Mouse (Mus musculus): ENCODE results near the gene A730071L15Rik. TPM values are rescaled to one million over a fixed set of nuclear protein-coding genes. Genes with fewer than 3 reads are reported as not detected.

A730071L15Rik gene
- total RNA-seq, 1 experiment from 2014 or later: 0.39 TPM

Other genes with a start within 250 kb of the A730071L15Rik start
- 3.1 and 4.0 TPM in 2 replicates for gene Gck, start 249.9 kb upstream of the A730071L15Rik start, total RNA-seq (2021)
- gene Ykt6, start 244.3 kb upstream of the A730071L15Rik start, total RNA-seq (2021): 75.5 and 86.3 TPM in 2 replicates
- 10.0 and 13.6 TPM in 2 replicates for gene Camk2b, start 133.7 kb upstream of the A730071L15Rik start, total RNA-seq (2021)
- 59.0 and 63.1 TPM in 2 replicates for gene Nudcd3, start 386 bp downstream of the A730071L15Rik start, total RNA-seq (2021)
- gene Npc1l1, start 30.1 kb downstream of the A730071L15Rik start, total RNA-seq (2021): not detected in 2 replicates
- 52.5 and 57.3 TPM in 2 replicates for gene Ddx56, start 67.7 kb downstream of the A730071L15Rik start, total RNA-seq (2021)
- 93.1 and 105 TPM in 2 replicates for gene Tmed4, start 74.8 kb downstream of the A730071L15Rik start, total RNA-seq (2021)
- gene Ogdh, start 91.6 kb downstream of the A730071L15Rik start, total RNA-seq (2021): 547 and 550 TPM in 2 replicates
- 61.5 and 63.4 TPM in 2 replicates for gene Zmiz2, start 189.0 kb downstream of the A730071L15Rik start, total RNA-seq (2021)
- gene Ppia, start 215.4 kb downstream of the A730071L15Rik start, total RNA-seq (2021): 1,910 and 1,993 TPM in 2 replicates
- 75.0 and 84.5 TPM in 2 replicates for gene H2afv, start 244.4 kb downstream of the A730071L15Rik start, total RNA-seq (2021)

Data from adrenal gland, postnatal 25 days (tissue).